Mouse (Mus musculus) midbrain, embryonic 16.5 days (tissue): ENCODE measurements at regions not wholly inside any gene's neighbourhood (a gene's known extent, or its start where the extent isn't known, plus 50 kb on each side); places are given as distances from the start of the nearest gene placed in this dataset.

Experiments
- ATAC-seq: fragments of 200-750 bp; cut with Nextera tagmentation; 2 replicates; pipeline ENCODE4 v1.8.0; 2017; ENCODE audit warnings: moderate TSS enrichment
- H3K27ac ChIP-seq: fragments of 300-500 bp; sonication (generic); 2 replicates; pipeline ENCODE4 v1.5.1; 2014; ENCODE audit warnings: mild to moderate bottlenecking, low read length, mixed read lengths
- H3K27me3 ChIP-seq: fragments of 300-500 bp; sonication (generic); 2 replicates; pipeline ENCODE4 v1.6.1; 2014; ENCODE audit warnings: low read depth, low read length, mixed read lengths; ENCODE audit not compliant: control insufficient read depth, insufficient read depth
- H3K36me3 ChIP-seq: fragments of 300-500 bp; sonication (generic); 2 replicates; pipeline ENCODE4 v1.6.1; 2014; ENCODE audit warnings: mild to moderate bottlenecking, low read length, moderate library complexity, mixed read lengths; ENCODE audit not compliant: control insufficient read depth, insufficient read depth
- H3K4me1 ChIP-seq: fragments of 300-500 bp; sonication (generic); 2 replicates; pipeline ENCODE4 v1.6.1; 2014; ENCODE audit warnings: mild to moderate bottlenecking, low read length, mixed read lengths; ENCODE audit not compliant: control insufficient read depth, insufficient read depth
- H3K4me2 ChIP-seq: fragments of 300-500 bp; sonication (generic); 2 replicates; pipeline ENCODE4 v1.6.1; 2014; ENCODE audit warnings: mild to moderate bottlenecking, low read length, mixed read lengths
- H3K4me3 ChIP-seq: fragments of 300-500 bp; sonication (generic); 2 replicates; pipeline ENCODE4 v1.5.1; 2014; ENCODE audit warnings: low read depth, mild to moderate bottlenecking, low read length, moderate library complexity, mixed read lengths
- H3K9ac ChIP-seq: fragments of 300-500 bp; sonication (generic); 2 replicates; pipeline ENCODE4 v1.6.1; 2014; ENCODE audit warnings: low read depth, low read length, mixed read lengths
- H3K9me3 ChIP-seq: fragments of 300-500 bp; sonication (generic); replicated peaks from 2 replicates; pipeline ENCODE4 v1.6.1; 2014; ENCODE audit warnings: mild to moderate bottlenecking, low read length, mixed read lengths; ENCODE audit not compliant: control insufficient read depth, poor library complexity, severe bottlenecking
- WGBS: fragments of 180-500 bp; shearing (Covaris S2); extraction: QIAGEN DNeasy Blood & Tissue Kit; methylation state at CpG from one replicate; pipeline ENCODE4 v1.1.7; 2014; 5-methylcytosine and 5-hydroxymethylcytosine counted together

DNA sequence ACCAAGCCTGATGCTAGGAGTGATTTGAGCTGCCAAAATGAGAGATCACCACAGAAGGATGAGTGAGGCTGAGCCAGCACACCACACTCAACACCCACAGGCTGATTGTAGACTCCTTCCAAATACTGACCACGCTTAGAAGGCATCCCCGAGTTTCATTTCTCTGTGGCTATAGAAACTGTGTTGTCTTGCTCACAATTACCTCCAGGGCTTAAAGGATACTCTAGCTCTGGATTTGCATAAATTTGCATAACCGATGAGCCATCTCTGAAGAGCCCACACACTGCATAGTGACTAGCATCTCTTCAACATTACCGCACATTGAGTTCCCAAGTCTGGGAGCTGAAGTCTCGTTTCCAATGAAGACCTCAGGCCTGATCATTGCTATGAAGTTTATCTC is 110.3 kb downstream of the Nufip1 start:
- peaks cover 4% of the 10 kb centered on the region for H3K4me1 ChIP-seq
- no peaks in the 10 kb centered on the region; the same call in 1 of the 2 replicates for H3K9me3 ChIP-seq
- no peak overlapping the region for H3K4me3 ChIP-seq
- no peak overlapping the region for H3K9ac ChIP-seq
- peak; percentile 83 for ATAC-seq
- no peaks in the 10 kb centered on the region for H3K27me3 ChIP-seq
- WGBS = 18% methylated on average over 5 of the region's 5 CpGs
- no peak overlapping the region for H3K4me2 ChIP-seq
- H3K36me3 ChIP-seq = no peaks in the 10 kb centered on the region
- no peak overlapping the region for H3K27ac ChIP-seq

DNA sequence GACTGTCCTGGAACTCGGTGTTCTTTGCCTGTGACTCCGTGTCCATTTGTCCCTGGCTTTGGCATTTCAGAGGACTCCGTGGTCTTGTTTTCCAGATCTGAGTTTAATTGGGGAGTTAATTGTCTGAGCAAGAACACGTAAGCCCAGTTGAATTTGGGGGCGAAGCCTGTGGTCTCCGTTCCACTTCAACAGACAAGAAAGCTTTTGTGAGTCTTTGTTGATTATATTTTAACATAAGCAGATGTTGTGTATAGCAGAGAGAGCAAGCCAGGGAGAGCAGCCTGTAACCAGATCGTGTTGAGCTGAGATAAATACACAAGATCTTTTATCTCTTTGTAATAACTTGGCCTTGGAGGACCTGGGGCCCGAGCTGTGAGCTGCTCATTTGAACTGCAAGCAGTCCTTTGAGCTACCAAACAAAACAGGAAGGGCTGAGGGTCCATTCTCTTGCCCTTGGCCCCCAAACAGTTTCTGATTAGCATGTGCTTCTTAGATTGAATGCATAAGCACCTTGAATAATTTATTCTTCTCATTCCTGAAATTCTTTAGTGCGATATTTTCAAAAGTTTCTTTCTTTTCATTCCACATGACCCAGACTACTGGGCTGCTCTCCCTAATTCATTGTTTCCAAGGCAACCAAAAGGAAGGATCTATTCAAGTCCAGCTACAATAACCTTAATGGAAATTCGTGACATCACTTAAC is 111.1 kb downstream of the Nufip1 start:
- H3K27ac ChIP-seq = no peak overlapping the region
- peak; percentile 59 for ATAC-seq

DNA sequence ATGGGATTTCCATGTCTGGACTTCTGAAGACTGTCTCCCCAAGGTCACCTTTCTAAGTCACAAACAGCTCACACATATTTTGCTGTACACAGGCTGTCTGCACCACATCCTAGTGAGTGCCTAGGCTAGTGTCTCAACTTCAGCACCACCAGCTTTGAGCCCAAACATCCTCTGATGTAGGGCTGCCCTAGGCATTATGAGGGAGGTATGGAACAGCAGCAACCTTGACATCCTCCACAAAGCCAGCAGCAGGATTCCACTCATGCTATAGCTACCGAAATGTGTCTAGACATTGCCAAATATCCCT is 111.6 kb downstream of the Nufip1 start:
- H3K4me2 ChIP-seq = no peak overlapping the region
- ATAC-seq = peak; percentile 43
- H3K4me1 ChIP-seq = peaks cover 4% of the 10 kb centered on the region
- no peak overlapping the region for H3K9ac ChIP-seq
- 62% methylated on average over 1 of the region's 1 CpGs for WGBS
- no peak overlapping the region for H3K4me3 ChIP-seq
- H3K27me3 ChIP-seq = no peaks in the 10 kb centered on the region
- H3K36me3 ChIP-seq = no peaks in the 10 kb centered on the region
- H3K9me3 ChIP-seq = no peaks in the 10 kb centered on the region; the same call in 1 of the 2 replicates
- H3K27ac ChIP-seq = peak overlapping the region; percentile 48; the same call in 1 of the 2 replicates

More for the DNA sequence above, 111.1 kb downstream of the Nufip1 start:
- Histone ChIP-seq H3K9ac (no peak overlapping the region), H3K9me3 (no peaks in the 10 kb centered on the region; the same call in 1 of the 2 replicates), H3K4me1 (peaks cover 4% of the 10 kb centered on the region), H3K27me3 (no peaks in the 10 kb centered on the region), H3K36me3 (no peaks in the 10 kb centered on the region), H3K4me3 (no peak overlapping the region), H3K4me2 (no peak overlapping the region)
- WGBS = 15% methylated on average over 10 of the region's 10 CpGs

DNA sequence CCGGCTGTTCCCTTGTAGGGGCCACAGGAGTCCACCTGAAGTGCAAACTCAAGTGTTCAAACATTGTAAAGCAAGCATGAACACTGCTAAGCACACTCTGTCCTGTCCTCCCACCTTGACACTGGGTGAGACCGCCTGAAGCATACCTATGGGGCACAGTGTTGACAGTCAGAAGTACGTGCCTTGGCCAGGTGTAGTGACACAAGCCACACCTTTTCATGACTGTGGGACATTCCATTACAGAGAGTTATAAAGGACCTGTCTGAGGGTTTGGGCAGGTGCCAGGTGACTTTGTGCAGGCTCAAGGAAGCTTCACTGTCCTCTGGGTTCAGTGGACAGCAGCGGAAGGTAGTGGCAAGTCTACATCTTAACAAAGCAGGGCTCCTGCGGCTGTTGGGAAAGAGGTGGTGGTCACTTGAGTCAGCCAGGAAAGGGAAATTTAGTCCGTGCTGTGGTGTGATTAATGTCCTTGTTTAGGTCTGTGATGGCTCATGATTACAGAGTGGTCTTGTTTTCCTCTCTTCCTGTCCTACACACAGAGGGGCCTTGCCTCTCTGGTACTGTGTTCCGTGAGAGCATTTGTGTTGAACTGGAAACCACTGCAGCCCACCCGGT is 112.5 kb downstream of the Nufip1 start:
- no peak overlapping the region for H3K9ac ChIP-seq
- H3K36me3 ChIP-seq = no peaks in the 10 kb centered on the region
- H3K4me2 ChIP-seq = no peak overlapping the region
- no peak for ATAC-seq
- H3K27ac ChIP-seq = no peak overlapping the region
- no peak overlapping the region for H3K4me3 ChIP-seq
- 94% methylated on average over 8 of the region's 8 CpGs for WGBS
- H3K9me3 ChIP-seq = no peaks in the 10 kb centered on the region; the same call in 1 of the 2 replicates
- peaks cover 4% of the 10 kb centered on the region for H3K4me1 ChIP-seq
- H3K27me3 ChIP-seq = no peaks in the 10 kb centered on the region

DNA sequence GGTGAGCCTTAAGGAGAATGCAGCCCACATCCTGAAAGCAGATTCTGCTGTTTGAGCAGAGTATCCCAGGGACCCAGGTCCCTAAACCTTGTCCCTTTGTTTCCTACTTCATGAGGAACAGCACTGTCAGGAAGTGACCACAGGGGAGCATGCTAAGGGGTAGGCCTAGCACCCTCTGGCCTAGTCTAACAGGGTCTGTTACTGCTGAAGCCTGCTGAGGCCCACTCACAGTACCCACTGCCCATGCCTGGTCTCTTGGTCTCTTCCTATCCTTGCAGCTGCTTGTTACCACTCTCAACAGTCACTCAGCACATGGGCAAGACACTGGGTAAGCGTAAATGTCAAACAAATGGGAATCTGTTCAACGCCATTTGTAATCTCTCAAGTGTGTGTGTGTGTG is 113.2 kb downstream of the Nufip1 start:
- 100% methylated on average over 2 of the region's 2 CpGs for WGBS
- Histone ChIP-seq H3K9ac (no peak overlapping the region), H3K4me1 (peaks cover 4% of the 10 kb centered on the region), H3K27ac (no peak overlapping the region), H3K36me3 (no peaks in the 10 kb centered on the region), H3K4me2 (no peak overlapping the region), H3K27me3 (no peaks in the 10 kb centered on the region), H3K4me3 (no peak overlapping the region), H3K9me3 (no peaks in the 10 kb centered on the region)
- no peak for ATAC-seq

DNA sequence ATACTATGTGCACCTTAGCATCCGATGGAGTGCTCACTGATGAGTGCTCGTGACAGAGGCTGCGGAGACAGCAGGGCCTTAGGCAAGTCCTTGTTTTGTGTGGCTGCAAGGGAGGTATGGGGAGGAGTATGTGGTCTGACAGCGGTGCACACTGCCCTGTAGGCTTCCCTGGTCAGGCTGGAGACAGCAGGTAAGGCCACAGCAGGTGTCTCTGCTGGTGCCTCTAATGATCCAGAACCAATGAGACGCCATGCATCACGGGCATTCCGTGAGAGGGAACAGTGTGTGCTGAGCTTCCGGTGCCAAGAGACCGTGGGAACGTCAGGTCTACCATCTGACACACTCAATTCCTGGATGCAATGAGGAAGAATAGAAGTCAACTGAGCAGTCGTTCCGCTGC is 114.8 kb downstream of the Nufip1 start:
- Histone ChIP-seq H3K4me2 (no peak overlapping the region), H3K9me3 (no peaks in the 10 kb centered on the region), H3K27ac (no peak overlapping the region), H3K9ac (no peak overlapping the region), H3K36me3 (no peaks in the 10 kb centered on the region), H3K4me3 (no peak overlapping the region), H3K27me3 (no peaks in the 10 kb centered on the region), H3K4me1 (peaks cover 4% of the 10 kb centered on the region)
- no peak for ATAC-seq
- WGBS = 84% methylated on average over 12 of the region's 12 CpGs

DNA sequence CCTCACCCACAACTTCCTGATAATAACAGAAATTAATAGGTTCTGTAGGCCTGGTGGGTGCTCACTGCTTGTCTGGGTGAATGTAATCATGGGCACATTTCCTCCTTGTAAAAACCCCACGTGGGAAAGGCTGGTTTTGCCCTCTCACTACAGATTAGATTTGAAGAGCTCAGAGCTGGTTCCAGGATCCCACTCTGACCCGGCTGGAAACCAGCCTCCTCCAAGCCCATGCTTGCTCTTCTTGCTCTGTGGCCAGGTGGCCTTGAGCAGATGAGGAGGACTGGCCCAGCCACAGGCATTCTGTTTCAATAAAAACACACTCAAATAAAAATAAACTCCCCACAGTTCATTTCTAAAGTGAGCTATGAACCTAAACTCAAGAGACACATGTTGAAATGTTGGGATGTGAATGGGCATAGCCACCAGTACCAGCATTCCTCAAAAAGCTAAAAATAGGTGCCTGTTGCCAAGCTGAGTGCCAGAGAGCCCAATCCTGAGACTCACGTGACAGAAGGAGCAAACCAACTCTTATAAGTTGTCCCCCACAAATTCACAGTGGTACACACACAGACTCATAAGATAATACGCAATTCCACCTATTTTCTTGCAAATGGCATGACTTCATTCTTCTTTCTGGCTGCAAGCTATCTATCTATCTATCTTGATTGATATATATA is 116.1 kb downstream of the Nufip1 start:
- H3K4me3 ChIP-seq = no peak overlapping the region
- no peak overlapping the region for H3K4me2 ChIP-seq
- H3K27me3 ChIP-seq = no peaks in the 10 kb centered on the region
- no peaks in the 10 kb centered on the region for H3K36me3 ChIP-seq
- ATAC-seq = no peak
- H3K4me1 ChIP-seq = peaks cover 4% of the 10 kb centered on the region
- no peaks in the 10 kb centered on the region for H3K9me3 ChIP-seq
- 83% methylated on average over 4 of the region's 4 CpGs for WGBS
- no peak overlapping the region for H3K27ac ChIP-seq
- no peak overlapping the region for H3K9ac ChIP-seq

DNA sequence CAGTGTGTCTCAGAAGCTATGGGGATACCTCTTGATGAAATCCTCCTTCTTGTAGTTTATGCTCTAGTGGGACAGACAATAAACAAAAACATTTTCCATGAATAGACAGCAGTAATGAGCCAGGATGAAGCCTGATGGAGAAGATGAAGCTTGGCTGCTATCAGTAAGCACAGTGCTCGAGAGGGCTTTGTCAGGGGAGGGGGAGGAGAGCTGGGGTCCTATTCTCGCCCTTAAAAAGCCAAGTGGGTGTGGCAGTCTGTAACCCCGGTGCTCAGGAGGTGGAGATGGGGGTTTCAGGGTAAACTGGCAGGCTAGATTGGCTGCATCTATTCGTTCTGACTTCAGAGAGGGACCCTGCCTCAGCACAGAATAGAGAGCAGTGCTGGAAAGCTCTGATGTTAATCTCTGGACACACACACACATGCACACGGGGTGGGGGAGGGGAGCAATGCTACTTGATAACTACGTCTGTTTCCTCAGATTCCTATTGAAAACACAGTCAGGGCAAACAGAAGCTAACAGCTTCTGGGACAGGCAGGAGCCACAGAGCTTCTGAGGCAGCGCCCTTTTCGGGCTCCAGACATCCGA is 118.4 kb downstream of the Nufip1 start:
- no peaks in the 10 kb centered on the region for H3K4me1 ChIP-seq
- no peaks in the 10 kb centered on the region for H3K36me3 ChIP-seq
- H3K27ac ChIP-seq = no peak overlapping the region
- WGBS = 50% methylated on average over 9 of the region's 9 CpGs
- H3K9ac ChIP-seq = no peak overlapping the region
- no peak overlapping the region for H3K4me3 ChIP-seq
- no peak for ATAC-seq
- H3K27me3 ChIP-seq = no peaks in the 10 kb centered on the region
- no peaks in the 10 kb centered on the region for H3K9me3 ChIP-seq
- H3K4me2 ChIP-seq = no peak overlapping the region
